8 mouse cellular contexts compared by ENCODE assay signal in the genomic region with DNA sequence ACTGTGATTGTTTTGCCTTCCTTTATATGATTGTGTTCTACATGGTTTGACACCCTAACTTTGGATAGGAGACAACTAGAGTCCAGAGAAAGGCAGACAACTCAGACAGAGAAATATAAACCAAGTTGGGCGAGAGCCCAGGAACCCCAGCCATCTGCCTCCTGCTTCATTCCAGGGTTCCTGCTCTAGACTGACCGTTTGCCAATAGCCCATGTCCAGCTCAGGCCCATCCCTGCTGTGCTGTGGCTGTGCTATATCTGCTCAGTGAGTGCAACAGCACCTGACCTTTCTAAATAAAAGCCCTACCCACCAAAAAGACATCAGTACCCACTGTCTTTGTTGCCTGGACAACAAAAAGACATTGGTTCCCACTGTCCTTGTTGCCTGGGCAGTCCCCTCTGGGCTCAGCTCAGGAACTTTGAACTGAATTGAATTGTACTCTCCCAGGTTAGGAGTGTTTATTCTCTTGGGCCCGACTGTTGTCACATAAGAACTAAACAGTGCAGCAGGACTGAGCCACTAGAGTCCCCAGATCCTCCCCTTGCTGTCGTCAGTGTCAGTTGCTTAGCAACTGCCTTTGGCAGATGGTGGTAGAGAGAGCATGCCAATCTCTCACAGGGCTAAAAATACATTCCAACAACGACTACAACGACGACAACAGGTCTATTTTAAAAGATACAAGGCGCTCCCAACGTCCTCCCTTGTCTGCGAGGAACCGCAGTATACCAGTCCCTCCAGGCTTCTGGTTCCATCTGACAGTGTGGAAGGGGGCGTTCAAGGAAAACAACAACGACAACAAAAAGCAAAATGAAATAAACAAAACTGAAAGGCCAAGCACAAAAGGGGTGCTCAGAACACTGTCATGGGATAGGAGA. TPM values are rescaled to one million over a fixed set of nuclear protein-coding genes. Genes with fewer than 3 reads are reported as not detected.
DNase-seq lines count a peak whose midpoint lies in the region.

No protein-coding gene starts in this region.

- peak; percentile 58 to 79 for DNase-seq in adrenal gland, adult (ENCODE audit: inconsistent age in 2 of 2, low spot score in 1 of 2)
- DNase-seq in adrenal gland, postnatal 4 days (ENCODE audit: low spot score in 2 of 2): no peak
- DNase-seq in cerebellum, postnatal 36 days: peak; percentile 92 to 95
- DNase-seq in gastrocnemius, postnatal 36 days: peak; percentile 22 to 38
- peak; percentile 85 for DNase-seq in layer of hippocampus, adult 11-12 months (ENCODE audit: low spot score)
- peak; percentile 57 for DNase-seq in lung, postnatal 14 days
- peak; percentile 85 for DNase-seq in right cerebral cortex, postnatal 25 days
- no peak for DNase-seq in spleen, postnatal 36 days (ENCODE audit: low spot score in 2 of 2)

- intact Hi-C loops in gastrocnemius, postnatal 36 days (cut with DNase I): no loop called here

RNA-seq across cellular contexts. Expression of a gene that starts 33.9 kb away (rescaled TPM):
- total RNA-seq in adrenal gland, postnatal 4 days (2021): not detected
- total RNA-seq in gastrocnemius, postnatal 36 days (2021): under 1 TPM in 1 of 2 experiments, not detected in 1; 0.77 TPM

Comparison
In these comparisons a context has a peak if more than half of its experiments do, and no peak if none do; other contexts are left out.
1. DNase-seq: peak in adrenal gland, adult (2 of 2), cerebellum, postnatal 36 days (2 of 2), gastrocnemius, postnatal 36 days (2 of 2), layer of hippocampus, adult 11-12 months (single experiment), lung, postnatal 14 days (single experiment) and right cerebral cortex, postnatal 25 days (single experiment); none in adrenal gland, postnatal 4 days (0 of 2) and spleen, postnatal 36 days (0 of 2).